Mouse (Mus musculus): ENCODE results near the gene Foxp1. TPM values are rescaled to one million over a fixed set of nuclear protein-coding genes. Genes with fewer than 3 reads are reported as not detected.
A peak's percentile ranks its signal among the peaks of the same experiment; 100 is the strongest.

Foxp1 gene
- polyA plus RNA-seq, 1 experiment from 2014 or later, result 89.2 TPM

DNA sequence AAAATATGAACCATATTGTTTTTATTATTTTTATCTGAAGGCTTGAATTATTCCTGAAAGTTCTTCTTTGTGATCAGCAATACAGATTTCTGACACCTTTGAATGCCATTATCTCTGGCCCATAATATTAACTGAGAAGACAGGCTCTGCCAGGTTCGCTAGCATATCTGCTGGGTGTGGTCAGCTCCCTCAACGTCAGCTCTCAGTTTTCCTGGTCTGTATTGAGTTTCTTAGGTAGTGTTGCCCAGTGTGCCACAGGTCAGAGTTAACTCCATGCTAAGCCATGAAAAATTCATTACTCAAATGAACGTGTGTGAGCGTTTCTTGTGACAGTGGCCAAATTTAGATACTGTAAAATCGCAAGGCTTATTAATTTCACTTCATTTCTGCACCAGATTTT, 26.4 kb downstream of the Foxp1 start:
- no peaks in the 10 kb centered on the region for H3K9me3 ChIP-seq (ENCODE audit: control insufficient read depth, low read length)
- H3K27me3 ChIP-seq (ENCODE audit: control insufficient read depth, insufficient read depth, low read length), result no peaks in the 10 kb centered on the region
- H3K4me3 ChIP-seq (replicated peaks; ENCODE audit: low read depth, low read length), result no peak overlapping the region
- DNase-seq (no peak), ATAC-seq (ENCODE audit: low FRiP score, low TSS enrichment) (no peak)
- H3K36me3 ChIP-seq (ENCODE audit: control insufficient read depth, insufficient read depth, low read length), result no peaks in the 10 kb centered on the region
- no peak overlapping the region for H3K9ac ChIP-seq (replicated peaks; ENCODE audit: low read length)
- H3K4me1 ChIP-seq (ENCODE audit: control insufficient read depth, insufficient read depth, low read length), result no peaks in the 10 kb centered on the region
- no peak overlapping the region for H3K27ac ChIP-seq (replicated peaks; ENCODE audit: low read depth, low read length)
- no peak overlapping the region for H3K4me2 ChIP-seq (ENCODE audit: low read length)
- WGBS, result 73% methylated on average over 5 of the region's 5 CpGs

DNA sequence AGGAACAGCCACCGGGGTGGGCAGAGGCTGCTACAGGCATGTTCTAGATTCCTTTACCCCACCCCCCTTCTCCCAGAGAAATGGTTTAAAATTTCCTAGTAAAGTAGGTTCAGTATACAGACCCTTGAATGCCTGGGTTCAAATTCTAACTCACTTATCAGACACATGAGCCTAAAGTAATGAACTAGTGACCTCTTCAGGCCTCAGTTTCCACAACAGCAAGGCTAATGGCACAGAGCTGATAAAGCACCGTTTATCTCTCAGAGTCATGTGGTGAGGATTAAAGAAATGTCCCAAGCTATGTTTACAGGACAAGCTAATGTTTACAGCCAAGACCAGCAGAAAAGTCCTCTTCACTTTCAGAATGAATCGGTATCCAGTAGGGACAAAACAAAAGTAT, 29.6 kb downstream of the Foxp1 start:
- Histone ChIP-seq H3K9ac (replicated peaks; ENCODE audit: low read length) (no peak overlapping the region), H3K36me3 (ENCODE audit: control insufficient read depth, insufficient read depth, low read length) (no peaks in the 10 kb centered on the region), H3K27ac (replicated peaks; ENCODE audit: low read depth, low read length) (no peak overlapping the region), H3K4me2 (ENCODE audit: low read length) (no peak overlapping the region), H3K27me3 (ENCODE audit: control insufficient read depth, insufficient read depth, low read length) (no peaks in the 10 kb centered on the region), H3K4me3 (replicated peaks; ENCODE audit: low read depth, low read length) (no peak overlapping the region), H3K9me3 (ENCODE audit: control insufficient read depth, low read length) (no peaks in the 10 kb centered on the region), H3K4me1 (ENCODE audit: control insufficient read depth, insufficient read depth, low read length) (no peaks in the 10 kb centered on the region)
- ATAC-seq (ENCODE audit: low FRiP score, low TSS enrichment) (no peak), DNase-seq (no peak)
- WGBS, result 43% methylated on average over 3 of the region's 3 CpGs

DNA sequence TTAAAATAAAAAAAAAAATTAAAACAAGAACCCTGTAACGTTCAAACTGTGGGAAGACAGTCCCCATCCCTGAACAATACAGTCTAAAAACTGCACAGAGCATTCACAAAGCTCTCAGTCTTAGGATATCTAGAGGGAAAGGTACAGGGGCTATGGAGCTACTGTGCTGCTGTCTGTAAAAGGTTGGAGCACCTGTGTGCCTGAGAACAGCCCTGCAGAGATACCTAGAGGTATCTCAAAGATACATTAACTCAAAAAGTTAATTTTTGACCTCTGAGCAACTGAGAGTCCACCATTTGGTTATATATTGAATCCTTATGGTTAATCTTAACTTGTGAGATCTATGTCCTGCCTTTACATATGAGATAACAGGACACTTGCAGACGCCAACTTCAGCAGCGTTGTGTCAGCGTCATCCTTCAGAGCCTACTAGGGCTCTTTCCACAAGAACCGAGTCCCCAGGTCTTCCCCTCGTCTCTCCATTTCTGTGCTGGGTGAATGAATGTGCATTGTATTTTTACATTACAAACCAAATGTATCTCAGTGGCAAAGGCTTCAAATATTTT, 30.5 kb downstream of the Foxp1 start:
- Histone ChIP-seq H3K36me3 (ENCODE audit: control insufficient read depth, insufficient read depth, low read length) (no peaks in the 10 kb centered on the region), H3K4me1 (ENCODE audit: control insufficient read depth, insufficient read depth, low read length) (no peaks in the 10 kb centered on the region), H3K4me3 (replicated peaks; ENCODE audit: low read depth, low read length) (no peak overlapping the region), H3K9me3 (ENCODE audit: control insufficient read depth, low read length) (no peaks in the 10 kb centered on the region), H3K4me2 (ENCODE audit: low read length) (no peak overlapping the region), H3K27ac (replicated peaks; ENCODE audit: low read depth, low read length) (no peak overlapping the region), H3K27me3 (ENCODE audit: control insufficient read depth, insufficient read depth, low read length) (no peaks in the 10 kb centered on the region), H3K9ac (replicated peaks; ENCODE audit: low read length) (no peak overlapping the region)
- 86% methylated on average over 6 of the region's 6 CpGs for WGBS
- ATAC-seq (ENCODE audit: low FRiP score, low TSS enrichment), result no peak
- no peak for DNase-seq

DNA sequence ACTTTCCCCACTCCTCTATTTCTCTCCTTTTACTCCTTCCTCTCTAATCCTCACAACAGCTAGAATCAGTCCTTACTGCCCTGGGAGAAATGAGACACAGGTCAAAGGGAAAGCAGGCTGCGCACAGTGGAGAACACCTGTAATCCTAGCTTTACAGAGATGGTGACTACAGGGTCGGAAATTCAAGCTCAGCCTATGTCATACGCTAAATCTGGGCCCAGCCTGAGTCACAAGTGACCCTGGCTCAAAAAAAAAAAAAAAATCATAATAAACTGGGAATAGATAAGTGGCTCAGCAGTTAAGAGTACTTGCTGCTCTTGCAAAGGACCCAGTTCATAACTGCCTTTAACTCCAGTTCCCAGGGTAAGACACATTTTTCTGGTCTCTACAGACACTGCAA, 31.4 kb downstream of the Foxp1 start:
- Histone ChIP-seq H3K36me3 (ENCODE audit: control insufficient read depth, insufficient read depth, low read length) (no peaks in the 10 kb centered on the region), H3K9me3 (ENCODE audit: control insufficient read depth, low read length) (no peaks in the 10 kb centered on the region), H3K27me3 (ENCODE audit: control insufficient read depth, insufficient read depth, low read length) (no peaks in the 10 kb centered on the region), H3K4me2 (ENCODE audit: low read length) (no peak overlapping the region), H3K9ac (replicated peaks; ENCODE audit: low read length) (no peak overlapping the region), H3K4me3 (replicated peaks; ENCODE audit: low read depth, low read length) (no peak overlapping the region), H3K4me1 (ENCODE audit: control insufficient read depth, insufficient read depth, low read length) (peaks cover 1% of the 10 kb centered on the region; the same call in 1 of the 2 replicates), H3K27ac (replicated peaks; ENCODE audit: low read depth, low read length) (no peak overlapping the region)
- DNase-seq (no peak), ATAC-seq (ENCODE audit: low FRiP score, low TSS enrichment) (no peak)
- 90% methylated on average over 3 of the region's 3 CpGs for WGBS

DNA sequence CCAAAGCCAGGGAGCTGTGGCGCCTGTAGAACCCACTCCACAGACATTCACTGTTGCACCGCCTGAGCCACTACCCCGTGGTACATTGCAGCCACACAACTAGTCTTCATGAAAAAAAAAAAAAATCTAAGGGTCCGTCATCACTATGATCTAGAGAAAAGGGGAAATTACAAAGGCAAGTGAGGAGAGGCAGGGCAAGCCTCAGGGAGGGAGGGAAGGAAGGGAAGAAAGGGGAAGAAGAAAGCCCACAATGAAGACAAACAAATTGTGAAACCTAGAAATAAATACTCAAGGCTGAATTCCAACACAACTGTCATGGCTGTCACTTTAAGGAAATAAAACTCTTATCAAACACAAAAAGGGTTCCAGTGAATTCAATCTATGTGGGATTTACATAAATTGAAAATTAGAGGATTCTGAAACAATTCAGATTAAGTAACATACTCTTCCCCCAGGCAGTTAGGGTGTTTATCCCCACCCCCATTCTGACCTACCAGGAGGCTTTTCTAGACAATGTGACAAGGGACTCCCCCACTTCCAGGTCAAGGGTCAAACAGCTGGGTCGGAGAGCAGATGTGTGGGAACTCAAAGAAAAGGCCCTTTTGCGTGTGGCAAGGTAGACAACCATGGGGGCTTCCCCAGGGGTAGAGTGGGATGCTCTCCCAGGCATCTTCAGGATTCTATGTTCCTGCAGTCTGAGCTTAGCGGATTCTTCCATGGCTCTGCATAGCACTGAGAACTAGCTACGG, 32.4 kb downstream of the Foxp1 start:
- ATAC-seq (ENCODE audit: low FRiP score, low TSS enrichment) (no peak), DNase-seq (no peak)
- Histone ChIP-seq H3K27ac (replicated peaks; ENCODE audit: low read depth, low read length) (no peak overlapping the region), H3K4me3 (replicated peaks; ENCODE audit: low read depth, low read length) (no peak overlapping the region), H3K4me1 (ENCODE audit: control insufficient read depth, insufficient read depth, low read length) (peaks cover 12% of the 10 kb centered on the region), H3K27me3 (ENCODE audit: control insufficient read depth, insufficient read depth, low read length) (no peaks in the 10 kb centered on the region), H3K36me3 (ENCODE audit: control insufficient read depth, insufficient read depth, low read length) (no peaks in the 10 kb centered on the region), H3K4me2 (ENCODE audit: low read length) (no peak overlapping the region), H3K9ac (replicated peaks; ENCODE audit: low read length) (no peak overlapping the region), H3K9me3 (ENCODE audit: control insufficient read depth, low read length) (no peaks in the 10 kb centered on the region)
- 63% methylated on average over 8 of the region's 8 CpGs for WGBS

DNA sequence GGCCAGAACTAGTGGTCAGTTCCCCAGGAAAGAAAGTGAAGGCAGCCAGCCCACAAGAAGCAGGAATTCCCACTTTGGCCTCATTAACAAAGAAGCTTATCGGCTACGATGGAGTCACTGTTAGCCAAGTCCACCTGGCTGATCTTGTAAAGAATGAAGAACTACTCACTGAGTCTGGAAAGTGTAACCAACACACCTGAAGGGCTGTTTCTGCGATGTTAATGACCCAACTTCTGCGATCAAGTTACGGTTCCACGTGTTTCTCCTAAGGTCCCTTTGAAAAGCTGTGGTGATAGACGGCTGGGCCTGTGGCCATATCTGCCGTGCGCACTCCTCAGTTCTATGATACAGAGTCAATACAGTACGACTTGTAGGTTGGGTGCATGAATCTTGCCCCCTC, 33.1 kb downstream of the Foxp1 start:
- Histone ChIP-seq H3K4me2 (ENCODE audit: low read length) (no peak overlapping the region), H3K9ac (replicated peaks; ENCODE audit: low read length) (no peak overlapping the region), H3K4me1 (ENCODE audit: control insufficient read depth, insufficient read depth, low read length) (peaks cover 16% of the 10 kb centered on the region), H3K4me3 (replicated peaks; ENCODE audit: low read depth, low read length) (no peak overlapping the region), H3K36me3 (ENCODE audit: control insufficient read depth, insufficient read depth, low read length) (no peaks in the 10 kb centered on the region), H3K27ac (replicated peaks; ENCODE audit: low read depth, low read length) (no peak overlapping the region), H3K9me3 (ENCODE audit: control insufficient read depth, low read length) (no peaks in the 10 kb centered on the region), H3K27me3 (ENCODE audit: control insufficient read depth, insufficient read depth, low read length) (no peaks in the 10 kb centered on the region)
- DNase-seq, result no peak
- 92% methylated on average over 10 of the region's 10 CpGs for WGBS
- no peak for ATAC-seq (ENCODE audit: low FRiP score, low TSS enrichment)

DNA sequence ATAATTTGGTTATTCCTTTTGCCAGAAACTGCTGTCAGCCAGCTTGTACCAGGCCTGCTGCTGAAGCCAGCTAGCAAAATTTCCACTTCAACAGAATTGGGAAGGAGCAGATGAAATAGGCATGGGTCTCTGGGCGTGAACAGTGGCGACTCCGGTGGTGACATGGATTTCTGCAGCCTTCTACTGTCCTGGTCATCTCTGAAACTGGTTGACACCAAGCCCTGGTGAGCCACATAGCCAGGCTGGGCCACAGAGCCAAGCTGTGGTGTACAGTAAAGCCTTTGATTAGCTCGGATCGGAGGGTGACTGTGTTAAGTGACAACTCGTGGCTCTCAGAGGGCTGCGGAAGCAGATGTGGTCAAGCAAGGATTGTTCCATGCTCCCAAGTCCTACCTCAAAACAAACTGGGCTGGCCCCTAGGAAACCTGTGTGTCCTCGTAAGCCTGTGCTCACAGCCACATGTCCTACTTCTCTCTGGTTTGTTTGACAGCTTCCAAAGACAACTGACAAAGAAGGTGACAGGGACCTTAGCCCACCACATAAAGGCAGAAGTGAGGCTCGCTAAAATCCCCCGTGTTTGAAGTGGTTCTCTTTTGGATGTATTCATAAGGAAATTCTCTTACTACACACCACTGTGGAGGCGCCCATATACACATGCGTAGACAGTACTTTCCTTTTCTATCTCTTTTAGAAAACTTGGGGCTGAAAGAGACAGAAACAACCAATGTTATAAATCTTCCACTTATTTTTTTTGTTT, 36.5 kb downstream of the Foxp1 start:
- peaks cover 16% of the 10 kb centered on the region for H3K4me1 ChIP-seq (ENCODE audit: control insufficient read depth, insufficient read depth, low read length)
- H3K4me3 ChIP-seq (replicated peaks; ENCODE audit: low read depth, low read length), result no peak overlapping the region
- H3K4me2 ChIP-seq (ENCODE audit: low read length), result peak overlapping the region; percentile 38; the same call in 1 of the 2 replicates
- no peaks in the 10 kb centered on the region for H3K9me3 ChIP-seq (ENCODE audit: control insufficient read depth, low read length)
- H3K27me3 ChIP-seq (ENCODE audit: control insufficient read depth, insufficient read depth, low read length), result no peaks in the 10 kb centered on the region
- 0 out of 2 replicates have a peak overlapping the region, but pooled peaks have one; percentile 70 for H3K27ac ChIP-seq (replicated peaks; ENCODE audit: low read depth, low read length)
- no peak overlapping the region for H3K9ac ChIP-seq (replicated peaks; ENCODE audit: low read length)
- DNase-seq (no peak), ATAC-seq (ENCODE audit: low FRiP score, low TSS enrichment) (peak; percentile 41; the same call in 1 of the 2 replicates)
- WGBS, result 72% methylated on average over 12 of the region's 12 CpGs
- no peaks in the 10 kb centered on the region for H3K36me3 ChIP-seq (ENCODE audit: control insufficient read depth, insufficient read depth, low read length)

DNA sequence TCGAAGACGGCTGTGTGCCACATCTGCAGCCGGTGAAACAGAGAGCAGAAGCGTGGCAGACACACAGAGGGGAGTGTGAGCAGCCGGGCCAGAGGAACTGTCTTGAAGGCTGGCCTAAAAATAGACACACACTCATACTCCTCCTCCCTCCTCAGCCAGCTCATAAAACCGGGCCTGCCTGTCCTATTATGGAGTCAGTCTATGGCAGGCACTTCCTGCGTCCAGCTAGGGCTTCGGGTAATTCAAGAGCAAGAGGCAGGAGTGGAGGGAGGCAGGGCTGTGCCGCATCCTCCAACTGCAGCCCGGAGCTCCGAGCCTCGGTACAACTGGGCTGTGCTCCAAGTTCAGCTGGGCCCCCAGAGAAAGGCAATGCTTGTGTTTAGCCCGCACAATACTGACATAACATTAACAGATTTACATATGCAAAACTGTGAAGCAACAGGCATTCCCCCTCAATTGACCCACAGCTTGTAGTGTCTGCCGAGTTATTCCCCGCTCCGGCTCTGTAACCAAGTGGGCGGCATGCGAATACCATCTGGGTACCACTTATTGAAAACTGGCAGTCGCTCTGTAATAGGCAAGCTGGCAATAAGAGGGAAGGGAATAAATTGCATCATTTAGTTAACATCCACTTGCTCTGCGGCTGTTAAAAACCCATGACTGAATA, 37.2 kb downstream of the Foxp1 start:
- peak overlapping the region; percentile 70 for H3K27ac ChIP-seq (replicated peaks; ENCODE audit: low read depth, low read length)
- peak; percentile 88 for ATAC-seq (ENCODE audit: low FRiP score, low TSS enrichment)
- no peak overlapping the region for H3K4me3 ChIP-seq (replicated peaks; ENCODE audit: low read depth, low read length)
- peaks cover 16% of the 10 kb centered on the region for H3K4me1 ChIP-seq (ENCODE audit: control insufficient read depth, insufficient read depth, low read length)
- 0 out of 2 replicates have a peak overlapping the region, but pooled peaks have one; percentile 3 for H3K9ac ChIP-seq (replicated peaks; ENCODE audit: low read length)
- H3K27me3 ChIP-seq (ENCODE audit: control insufficient read depth, insufficient read depth, low read length), result no peaks in the 10 kb centered on the region
- WGBS, result 33% methylated on average over 20 of the region's 20 CpGs
- peak overlapping the region; percentile 38 for H3K4me2 ChIP-seq (ENCODE audit: low read length)
- H3K36me3 ChIP-seq (ENCODE audit: control insufficient read depth, insufficient read depth, low read length), result no peaks in the 10 kb centered on the region
- peak; percentile 78 for DNase-seq
- no peaks in the 10 kb centered on the region for H3K9me3 ChIP-seq (ENCODE audit: control insufficient read depth, low read length)
